11 mouse cellular contexts compared by ENCODE assay signal in the genomic region with DNA sequence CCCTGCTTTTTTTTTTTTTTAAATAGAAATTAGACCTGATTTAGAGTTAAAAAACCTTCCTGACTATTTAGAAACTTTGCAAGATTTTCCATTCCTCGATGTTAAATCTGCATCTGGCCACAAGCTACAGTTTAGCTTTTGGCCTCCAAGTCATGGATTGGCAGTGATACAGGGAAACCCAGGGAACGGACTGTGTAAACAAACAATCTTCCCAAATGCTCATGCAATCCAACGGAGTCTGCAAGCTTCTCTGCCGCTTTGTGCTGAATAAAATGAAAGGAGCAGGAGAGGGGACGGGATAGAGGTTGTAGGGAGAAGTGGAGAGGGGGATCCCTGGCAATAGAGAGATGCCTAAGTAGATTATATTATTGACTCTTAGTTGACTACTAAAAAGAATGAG. TPM values are rescaled to one million over a fixed set of nuclear protein-coding genes. Genes with fewer than 3 reads are reported as not detected.
A peak's percentile ranks its signal among the peaks of the same experiment; 100 is the strongest.
DNase-seq lines count a peak whose midpoint lies in the region; ATAC-seq and TF ChIP-seq lines count a peak whose summit lies in the region.
"Had no signal": no experiment of that assay in that cellular context is flagged by ENCODE, and none has a peak within 500 bp of the region (broad histone marks: within the 10 kb centered on the region; RNA-seq: fewer than 3 reads in every experiment).

No protein-coding gene starts in this region.

- H3K9ac ChIP-seq in hindbrain, postnatal 0 days (replicated peaks; ENCODE audit: low read length) = no peak overlapping the region
- H3K9ac ChIP-seq in hindbrain, embryonic 11.5 days (ENCODE audit: low read depth, low read length) = no peak overlapping the region
- no peak overlapping the region for H3K9ac ChIP-seq in forebrain, embryonic 12.5 days
- no peak overlapping the region for H3K9ac ChIP-seq in liver, embryonic 12.5 days

- 34% methylated on average over 5 of the region's 5 CpGs for WGBS in hindbrain, postnatal 0 days
- 74% methylated on average over 5 of the region's 5 CpGs for WGBS in hindbrain, embryonic 11.5 days
- WGBS in forebrain, embryonic 12.5 days = 77% methylated on average over 5 of the region's 5 CpGs
- WGBS in liver, embryonic 12.5 days (ENCODE audit: insufficient replicate concordance) = 68% methylated on average over 5 of the region's 5 CpGs

- H3K4me3 ChIP-seq in hindbrain, postnatal 0 days (ENCODE audit: low read length) = no peak overlapping the region
- H3K4me3 ChIP-seq in hindbrain, embryonic 11.5 days (ENCODE audit: low read depth, low read length) = no peak overlapping the region
- H3K4me3 ChIP-seq in forebrain, embryonic 12.5 days (replicated peaks) = no peak overlapping the region
- H3K4me3 ChIP-seq in liver, embryonic 12.5 days = no peak overlapping the region

- no peak overlapping the region for H3K27ac ChIP-seq in hindbrain, postnatal 0 days
- no peak overlapping the region for H3K27ac ChIP-seq in hindbrain, embryonic 11.5 days (ENCODE audit: low read depth, low read length)
- H3K27ac ChIP-seq in forebrain, embryonic 12.5 days = no peak overlapping the region
- H3K27ac ChIP-seq in liver, embryonic 12.5 days = no peak overlapping the region

- peaks cover 7% of the 10 kb centered on the region for H3K4me1 ChIP-seq in hindbrain, postnatal 0 days (ENCODE audit: insufficient read depth, low read length)
- no peaks in the 10 kb centered on the region for H3K4me1 ChIP-seq in hindbrain, embryonic 11.5 days (replicated peaks; ENCODE audit: control insufficient read depth, insufficient read depth, low read length)
- peaks cover 7% of the 10 kb centered on the region; the same call in 1 of the 2 replicates for H3K4me1 ChIP-seq in forebrain, embryonic 12.5 days
- no peaks in the 10 kb centered on the region for H3K4me1 ChIP-seq in liver, embryonic 12.5 days

- H3K4me2 ChIP-seq in hindbrain, postnatal 0 days (ENCODE audit: low read depth, low read length) = no peak overlapping the region
- no peak overlapping the region for H3K4me2 ChIP-seq in hindbrain, embryonic 11.5 days (replicated peaks; ENCODE audit: low read depth, low read length)
- H3K4me2 ChIP-seq in forebrain, embryonic 12.5 days = no peak overlapping the region
- H3K4me2 ChIP-seq in liver, embryonic 12.5 days = no peak overlapping the region

- DNase-seq in hindbrain, postnatal 0 days (ENCODE audit: low spot score) = peak; percentile 75
- DNase-seq in hindbrain, embryonic 11.5 days (ENCODE audit: low spot score) = no peak
- DNase-seq in brain, adult 2 months (ENCODE audit: low read depth, low spot score) = peak; percentile 28
- DNase-seq in heart, adult 8-10 months (ENCODE audit: low spot score) = peak; percentile 78
- peak; percentile 87 for DNase-seq in lung, postnatal 10 days
- DNase-seq in thymus, adult 18-20 months = no peak
- DNase-seq: cerebellum, adult 11-12 months; spleen, adult 18-20 months had no signal

- peak; percentile 35; the same call in 1 of the 2 replicates for ATAC-seq in hindbrain, postnatal 0 days
- ATAC-seq in hindbrain, embryonic 11.5 days (ENCODE audit: low FRiP score) = no peak
- ATAC-seq in forebrain, embryonic 12.5 days (ENCODE audit: low FRiP score) = no peak
- ATAC-seq in liver, embryonic 12.5 days = no peak

- TF ChIP-seq CTCF in hindbrain, postnatal 0 days (IDR thresholded peaks at IDR 0.05; ENCODE audit: low read depth) = no peak

- no peaks in the 10 kb centered on the region for H3K9me3 ChIP-seq in hindbrain, postnatal 0 days (ENCODE audit: low read length)
- no peaks in the 10 kb centered on the region for H3K9me3 ChIP-seq in hindbrain, embryonic 11.5 days (ENCODE audit: control insufficient read depth, low read length)
- H3K9me3 ChIP-seq in forebrain, embryonic 12.5 days = no peaks in the 10 kb centered on the region
- H3K9me3 ChIP-seq in liver, embryonic 12.5 days (replicated peaks) = no peaks in the 10 kb centered on the region

- peaks cover 3% of the 10 kb centered on the region; the same call in 1 of the 2 replicates for H3K27me3 ChIP-seq in hindbrain, postnatal 0 days (ENCODE audit: insufficient read depth, low read length)
- H3K27me3 ChIP-seq in hindbrain, embryonic 11.5 days (ENCODE audit: control insufficient read depth, insufficient read depth, low read length) = no peaks in the 10 kb centered on the region; the same call in 1 of the 2 replicates
- peaks cover 12% of the 10 kb centered on the region; the same call in 1 of the 2 replicates for H3K27me3 ChIP-seq in forebrain, embryonic 12.5 days
- no peaks in the 10 kb centered on the region for H3K27me3 ChIP-seq in liver, embryonic 12.5 days (replicated peaks)

- no peaks in the 10 kb centered on the region for H3K36me3 ChIP-seq in hindbrain, postnatal 0 days (ENCODE audit: insufficient read depth, low read length)
- H3K36me3 ChIP-seq in hindbrain, embryonic 11.5 days (ENCODE audit: control insufficient read depth, insufficient read depth, low read length) = no peaks in the 10 kb centered on the region
- H3K36me3 ChIP-seq in forebrain, embryonic 12.5 days (replicated peaks) = no peaks in the 10 kb centered on the region
- no peaks in the 10 kb centered on the region for H3K36me3 ChIP-seq in liver, embryonic 12.5 days

RNA-seq across cellular contexts. Expression of gene Mamdc2, which starts 47.8 kb away (rescaled TPM):
- total RNA-seq in hindbrain, postnatal 0 days (2014; rRNA removed) = 2.5 and 3.2 TPM in 2 replicates
- polyA plus RNA-seq in hindbrain, postnatal 0 days (2015; fragmentation: Nextera tagmentation; extraction: Ambion mirVana) = 4.0 and 4.3 TPM in 2 replicates
- 1.1 and 1.5 TPM in 2 replicates for polyA plus RNA-seq in hindbrain, embryonic 11.5 days (2014; fragmentation: Nextera tagmentation; extraction: Ambion mirVana)
- total RNA-seq in heart, adult 8-10 months (2022) = 1 to 10 TPM; 1.6 to 2.0 (median 1.7) TPM
- 0.62 and 1.5 TPM in 2 replicates for polyA plus RNA-seq in forebrain, embryonic 12.5 days (2016; fragmentation: Nextera tagmentation; extraction: Ambion mirVana)
- polyA plus RNA-seq in liver, embryonic 12.5 days (2016; fragmentation: Nextera tagmentation; extraction: Ambion mirVana) = 0.23 and 0.33 TPM in 2 replicates
- total RNA-seq: MEL had no signal

Comparison
In these comparisons a context has a peak if more than half of its experiments do, and no peak if none do; other contexts are left out.
1. DNase-seq: peak in hindbrain, postnatal 0 days (single experiment), brain, adult 2 months (single experiment), heart, adult 8-10 months (single experiment) and lung, postnatal 10 days (single experiment); none in hindbrain, embryonic 11.5 days (single experiment) and thymus, adult 18-20 months (0 of 2).